In the genomic region with DNA sequence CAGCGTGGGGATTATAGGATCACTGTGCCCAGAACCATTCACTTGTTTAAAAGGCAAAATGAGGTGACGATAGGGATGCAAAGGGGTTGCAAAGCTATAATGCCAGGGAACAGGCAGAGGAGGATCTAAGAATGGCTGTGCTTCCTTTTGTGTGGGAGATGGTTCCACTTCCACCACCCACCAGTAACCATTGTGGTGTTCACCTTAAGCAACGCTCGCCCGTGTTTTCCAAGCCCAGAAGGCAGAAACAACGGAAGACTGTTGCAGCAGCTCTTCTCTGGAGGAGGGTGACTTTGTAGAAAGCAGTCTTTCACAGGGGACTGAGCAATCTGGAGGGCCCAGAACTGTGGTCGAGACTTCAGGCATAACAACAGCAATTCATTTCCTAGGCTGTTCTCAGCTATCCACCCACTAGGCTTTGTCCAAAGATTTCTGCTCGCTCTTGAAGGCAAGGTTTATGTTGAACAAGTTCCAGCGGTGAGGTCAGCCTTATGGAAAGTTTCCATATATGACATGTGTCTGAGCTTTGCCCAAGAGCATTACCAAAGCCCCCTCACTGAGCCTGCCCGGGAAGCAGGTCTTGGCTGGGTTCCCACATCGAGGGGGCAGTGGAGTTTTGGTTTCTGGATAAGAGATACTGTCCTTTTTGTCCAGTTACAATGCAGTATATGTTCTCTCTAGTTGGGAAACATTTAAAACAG, we compare ENCODE assay signal across 8 mouse cellular contexts. TPM values are rescaled to one million over a fixed set of nuclear protein-coding genes. Genes with fewer than 3 reads are reported as not detected.
DNase-seq lines count a peak whose midpoint lies in the region; ATAC-seq and TF ChIP-seq lines count a peak whose summit lies in the region.

No protein-coding gene starts in this region.

- no peaks in the 10 kb centered on the region for H3K27me3 ChIP-seq in kidney, postnatal 0 days (ENCODE audit: insufficient read depth, low read length)
- H3K27me3 ChIP-seq in intestine, embryonic 15.5 days (replicated peaks): no peaks in the 10 kb centered on the region
- no peaks in the 10 kb centered on the region for H3K27me3 ChIP-seq in stomach, postnatal 0 days (ENCODE audit: control insufficient read depth, insufficient read depth, low read length)
- no peaks in the 10 kb centered on the region for H3K27me3 ChIP-seq in neural tube, embryonic 15.5 days (replicated peaks)

- TF ChIP-seq POLR2A in embryonic fibroblast, embryonic 13.5 days (IDR thresholded peaks at IDR 0.05; ENCODE audit: low read depth, low read length): no peak

- H3K4me2 ChIP-seq in kidney, postnatal 0 days (ENCODE audit: low read length): no peak overlapping the region
- no peak overlapping the region for H3K4me2 ChIP-seq in intestine, embryonic 15.5 days (replicated peaks)
- H3K4me2 ChIP-seq in stomach, postnatal 0 days (replicated peaks; ENCODE audit: low read depth): no peak overlapping the region
- no peak overlapping the region for H3K4me2 ChIP-seq in neural tube, embryonic 15.5 days

- H3K9me3 ChIP-seq in kidney, postnatal 0 days (replicated peaks; ENCODE audit: low read length): no peaks in the 10 kb centered on the region
- H3K9me3 ChIP-seq in intestine, embryonic 15.5 days: no peaks in the 10 kb centered on the region
- no peaks in the 10 kb centered on the region for H3K9me3 ChIP-seq in stomach, postnatal 0 days (ENCODE audit: control insufficient read depth, low read length)
- no peaks in the 10 kb centered on the region for H3K9me3 ChIP-seq in neural tube, embryonic 15.5 days (replicated peaks)

- peak; percentile 26 for DNase-seq in kidney, postnatal 0 days (ENCODE audit: low spot score)
- DNase-seq in kidney, postnatal 14 days: no peak
- DNase-seq in brain, adult 2 months (ENCODE audit: low read depth, low spot score): peak; percentile 87
- DNase-seq in stomach, postnatal 0 days (ENCODE audit: low spot score): peak; percentile 51
- no peak for DNase-seq in retina, postnatal 1 day

- peak overlapping the region; percentile 36; the same call in 1 of the 2 replicates for H3K27ac ChIP-seq in kidney, postnatal 0 days
- peak overlapping the region; percentile 87 for H3K27ac ChIP-seq in embryonic fibroblast, embryonic 13.5 days (ENCODE audit: insufficient read depth, low read length)
- H3K27ac ChIP-seq in intestine, embryonic 15.5 days: peak overlapping the region; percentile 85
- H3K27ac ChIP-seq in stomach, postnatal 0 days (replicated peaks): peak overlapping the region; percentile 88
- H3K27ac ChIP-seq in neural tube, embryonic 15.5 days (replicated peaks): no peak overlapping the region

- H3K9ac ChIP-seq in kidney, postnatal 0 days (ENCODE audit: low read depth, low read length): no peak overlapping the region
- no peak overlapping the region for H3K9ac ChIP-seq in intestine, embryonic 15.5 days
- H3K9ac ChIP-seq in stomach, postnatal 0 days (ENCODE audit: low read length): no peak overlapping the region
- H3K9ac ChIP-seq in neural tube, embryonic 15.5 days (replicated peaks): no peak overlapping the region

- H3K4me3 ChIP-seq in kidney, postnatal 0 days (replicated peaks; ENCODE audit: low read depth, low read length): no peak overlapping the region
- no peak overlapping the region for H3K4me3 ChIP-seq in embryonic fibroblast, embryonic 13.5 days (ENCODE audit: insufficient read depth, low read length)
- no peak overlapping the region for H3K4me3 ChIP-seq in intestine, embryonic 15.5 days (replicated peaks)
- H3K4me3 ChIP-seq in stomach, postnatal 0 days (ENCODE audit: low read depth, low read length): no peak overlapping the region
- H3K4me3 ChIP-seq in neural tube, embryonic 15.5 days (replicated peaks): no peak overlapping the region

- WGBS in kidney, postnatal 0 days: 72% methylated on average over 11 of the region's 11 CpGs
- 55% methylated on average over 11 of the region's 11 CpGs for WGBS in intestine, embryonic 15.5 days
- WGBS in stomach, postnatal 0 days: 56% methylated on average over 11 of the region's 11 CpGs
- WGBS in neural tube, embryonic 15.5 days: 77% methylated on average over 11 of the region's 11 CpGs

- peaks cover 25% of the 10 kb centered on the region; the same call in 1 of the 2 replicates for H3K36me3 ChIP-seq in kidney, postnatal 0 days (ENCODE audit: insufficient read depth, low read length)
- H3K36me3 ChIP-seq in intestine, embryonic 15.5 days: 0 out of 2 replicates have a peak, but pooled peaks cover under 1% of the 10 kb centered on the region
- peaks cover 7% of the 10 kb centered on the region; the same call in 1 of the 2 replicates for H3K36me3 ChIP-seq in stomach, postnatal 0 days (ENCODE audit: control insufficient read depth, insufficient read depth, low read length)
- peaks cover 32% of the 10 kb centered on the region for H3K36me3 ChIP-seq in neural tube, embryonic 15.5 days

- ATAC-seq in kidney, postnatal 0 days (replicated peaks; ENCODE audit: low FRiP score, low read depth): no peak
- ATAC-seq in intestine, embryonic 15.5 days: peak; percentile 72
- peak; percentile 62; the same call in 1 of the 2 replicates for ATAC-seq in stomach, postnatal 0 days (ENCODE audit: low FRiP score, low TSS enrichment)
- no peak for ATAC-seq in neural tube, embryonic 15.5 days (ENCODE audit: low FRiP score)

- no peak for TF ChIP-seq EP300 in stomach, postnatal 0 days (optimal IDR thresholded peaks at IDR 0.05)

- no peak for TF ChIP-seq CTCF in kidney, postnatal 0 days (IDR thresholded peaks at IDR 0.05; ENCODE audit: low read depth)
- TF ChIP-seq CTCF in embryonic fibroblast, embryonic 13.5 days (IDR thresholded peaks at IDR 0.05; ENCODE audit: borderline replicate concordance, insufficient read depth, low read length): no peak
- TF ChIP-seq CTCF in stomach, postnatal 0 days (IDR thresholded peaks at IDR 0.05; ENCODE audit: low read depth): no peak

- no peaks in the 10 kb centered on the region for H3K4me1 ChIP-seq in kidney, postnatal 0 days (replicated peaks; ENCODE audit: insufficient read depth, low read length)
- peaks cover 5% of the 10 kb centered on the region for H3K4me1 ChIP-seq in embryonic fibroblast, embryonic 13.5 days (ENCODE audit: control insufficient read depth, insufficient read depth, low read length)
- 0 out of 2 replicates have a peak, but pooled peaks cover 3% of the 10 kb centered on the region for H3K4me1 ChIP-seq in intestine, embryonic 15.5 days (replicated peaks)
- H3K4me1 ChIP-seq in stomach, postnatal 0 days (replicated peaks; ENCODE audit: control insufficient read depth, insufficient read depth): no peaks in the 10 kb centered on the region
- peaks cover 9% of the 10 kb centered on the region; the same call in 1 of the 2 replicates for H3K4me1 ChIP-seq in neural tube, embryonic 15.5 days

RNA-seq across cellular contexts. Expression of gene Actg2, which starts 5.8 kb away (rescaled TPM):
- polyA plus RNA-seq in kidney, postnatal 0 days (2015; fragmentation: Nextera tagmentation; extraction: Ambion mirVana): 21.8 and 28.8 TPM in 2 replicates
- 517 and 617 TPM in 2 replicates for polyA plus RNA-seq in embryonic fibroblast, embryonic 13.5 days (2011; ENCODE audit: insufficient read length, low read depth, missing spikeins)
- 1,278 and 1,309 TPM in 2 replicates for polyA plus RNA-seq in intestine, embryonic 15.5 days (2015; fragmentation: Nextera tagmentation; extraction: Ambion mirVana)
- polyA plus RNA-seq in stomach, postnatal 0 days (2015; fragmentation: Nextera tagmentation; extraction: Ambion mirVana): 2,872 and 3,802 TPM in 2 replicates
- polyA plus RNA-seq in neural tube, embryonic 15.5 days (2015; fragmentation: Nextera tagmentation; extraction: Ambion mirVana): 2.3 and 128 TPM in 2 replicates

RNA-seq across cellular contexts. Expression of gene Stambp, which starts 30.6 kb away (rescaled TPM):
- 30.2 and 31.2 TPM in 2 replicates for polyA plus RNA-seq in kidney, postnatal 0 days (2015; fragmentation: Nextera tagmentation; extraction: Ambion mirVana)
- polyA plus RNA-seq in embryonic fibroblast, embryonic 13.5 days (2011; ENCODE audit: insufficient read length, low read depth, missing spikeins): 24.6 and 32.3 TPM in 2 replicates
- polyA plus RNA-seq in intestine, embryonic 15.5 days (2015; fragmentation: Nextera tagmentation; extraction: Ambion mirVana): 26.4 and 26.5 TPM in 2 replicates
- polyA plus RNA-seq in stomach, postnatal 0 days (2015; fragmentation: Nextera tagmentation; extraction: Ambion mirVana): 26.4 and 26.9 TPM in 2 replicates
- polyA plus RNA-seq in neural tube, embryonic 15.5 days (2015; fragmentation: Nextera tagmentation; extraction: Ambion mirVana): 55.3 and 60.2 TPM in 2 replicates

RNA-seq across cellular contexts. Expression of gene Dguok, which starts 35.1 kb away (rescaled TPM):
- 73.0 and 75.5 TPM in 2 replicates for polyA plus RNA-seq in kidney, postnatal 0 days (2015; fragmentation: Nextera tagmentation; extraction: Ambion mirVana)
- polyA plus RNA-seq in embryonic fibroblast, embryonic 13.5 days (2011; ENCODE audit: insufficient read length, low read depth, missing spikeins): 27.6 and 39.7 TPM in 2 replicates
- polyA plus RNA-seq in intestine, embryonic 15.5 days (2015; fragmentation: Nextera tagmentation; extraction: Ambion mirVana): 68.8 and 73.3 TPM in 2 replicates
- 44.2 and 45.8 TPM in 2 replicates for polyA plus RNA-seq in stomach, postnatal 0 days (2015; fragmentation: Nextera tagmentation; extraction: Ambion mirVana)
- 74.3 and 74.4 TPM in 2 replicates for polyA plus RNA-seq in neural tube, embryonic 15.5 days (2015; fragmentation: Nextera tagmentation; extraction: Ambion mirVana)

Comparison
In these comparisons a context has a peak if more than half of its experiments do, and no peak if none do; other contexts are left out.
1. DNase-seq: peak in kidney, postnatal 0 days (single experiment), brain, adult 2 months (single experiment) and stomach, postnatal 0 days (single experiment); none in kidney, postnatal 14 days (single experiment) and retina, postnatal 1 day (single experiment).
2. ATAC-seq: peak in intestine, embryonic 15.5 days (single experiment) and stomach, postnatal 0 days (single experiment); none in kidney, postnatal 0 days (single experiment) and neural tube, embryonic 15.5 days (single experiment).